Mouse (Mus musculus) cerebellum, adult 2 months (tissue): ENCODE results near the gene Ppfia4. TPM values are rescaled to one million over a fixed set of nuclear protein-coding genes. Genes with fewer than 3 reads are reported as not detected.

Source experiments
- DNase-seq, 2 experiments: peaks; one replicate each; pipeline ENCODE4 v3.0.0; 2021
- H3K27ac ChIP-seq: fragments of 200-500 bp; 2 replicates; pipeline ENCODE4 v1.5.1; 2012; ENCODE audit warnings: low read length, control low read depth, inconsistent platforms; ENCODE audit not compliant: insufficient read depth
- H3K27me3 ChIP-seq: fragments of 200-500 bp; 2 replicates; pipeline ENCODE4 v1.6.1; 2012; ENCODE audit warnings: inconsistent platforms, mild to moderate bottlenecking, low read length, moderate library complexity; ENCODE audit not compliant: control insufficient read depth, insufficient read depth
- H3K4me1 ChIP-seq: fragments of 200-500 bp; 2 replicates; pipeline ENCODE4 v1.6.1; 2011; ENCODE audit warnings: low read length; ENCODE audit not compliant: control insufficient read depth, insufficient read depth
- H3K4me3 ChIP-seq: fragments of 200-500 bp; replicated peaks from 2 replicates; pipeline ENCODE3; 2011; ENCODE audit warnings: mild to moderate bottlenecking, low read depth, low read length, control low read depth; ENCODE audit not compliant: insufficient read depth
- CTCF ChIP-seq: fragments of 200-500 bp; IDR thresholded peaks from 2 replicates; pipeline ENCODE4 v1.5.1; 2011; ENCODE audit warnings: low read depth, mild to moderate bottlenecking, control low read depth, low read length, moderate library complexity, borderline replicate concordance; ENCODE audit not compliant: insufficient read depth
- POLR2A ChIP-seq: fragments of 200-500 bp; IDR thresholded peaks from 2 replicates; pipeline ENCODE4 v1.6.1; 2011; ENCODE audit warnings: low read length, control low read depth, borderline replicate concordance; ENCODE audit not compliant: insufficient read depth
- WGBS: fragments of 180-500 bp; shearing (Covaris S2); methylation state at CpG from one replicate; pipeline ENCODE4 v1.1.7; 2018; 5-methylcytosine and 5-hydroxymethylcytosine counted together
- polyA plus RNA-seq: library from polyadenylated mRNA; depleted of rRNA; stranded (reverse); fragments of >200 nt; gene quantifications from 2 replicates; pipeline ENCODE4 v1.2.3, GENCODE M21; 2012

Ppfia4 gene
- polyA plus RNA-seq, 1 experiment, result 192 TPM

- H3K4me3 ChIP-seq, result no peak overlapping the region
- H3K4me1 ChIP-seq, result peaks cover 9% of the 10 kb centered on the region
- TF ChIP-seq POLR2A (no peak), CTCF (no peak)
- WGBS, result 37% methylated on average over 1 of the region's 1 CpGs
- no peak for DNase-seq
- no peaks in the 10 kb centered on the region for H3K27me3 ChIP-seq
- no peak overlapping the region for H3K27ac ChIP-seq
Observed at GRCm38 (mm10) chr1:134283108-134283507, 49.6 kb downstream of the Ppfia4 start.

GRCm38 (mm10) chr1:134282342-134282741, 50.4 kb downstream of the Ppfia4 start:
- H3K4me1 ChIP-seq, result peaks cover 13% of the 10 kb centered on the region
- H3K4me3 ChIP-seq, result no peak overlapping the region
- WGBS, result 96% methylated on average over 3 of the region's 3 CpGs
- no peak for DNase-seq
- TF ChIP-seq CTCF (no peak), POLR2A (no peak)
- H3K27ac ChIP-seq, result no peak overlapping the region
- no peaks in the 10 kb centered on the region for H3K27me3 ChIP-seq

- 76% methylated on average over 4 of the region's 4 CpGs for WGBS
- TF ChIP-seq CTCF (peak; percentile 25; the same call in 1 of the 2 replicates), POLR2A (no peak)
Observed at GRCm38 (mm10) chr1:134281563-134281962, 51.2 kb downstream of the Ppfia4 start.

GRCm38 (mm10) chr1:134280174-134280573, 52.6 kb downstream of the Ppfia4 start:
- H3K4me1 ChIP-seq, result peaks cover 32% of the 10 kb centered on the region
- peak in 1 of 2 experiments; percentile 45 for DNase-seq
- no peak for TF ChIP-seq POLR2A
- TF ChIP-seq CTCF, result no peak
- 28% methylated on average over 5 of the region's 5 CpGs for WGBS
- H3K4me3 ChIP-seq, result no peak overlapping the region
- no peaks in the 10 kb centered on the region for H3K27me3 ChIP-seq
- H3K27ac ChIP-seq, result no peak overlapping the region

More at GRCm38 (mm10) chr1:134281563-134281962, 51.2 kb downstream of the Ppfia4 start:
- Histone ChIP-seq H3K4me3 (no peak overlapping the region), H3K27me3 (no peaks in the 10 kb centered on the region), H3K27ac (no peak overlapping the region), H3K4me1 (peaks cover 18% of the 10 kb centered on the region)
- DNase-seq, result no peak

- TF ChIP-seq POLR2A, result no peak
- no peak for TF ChIP-seq CTCF
- peak overlapping the region; percentile 95 for H3K27ac ChIP-seq
- DNase-seq, result peak in 1 of 2 experiments; percentile 18
Observed at GRCm38 (mm10) chr1:134276823-134277222, 55.9 kb downstream of the Ppfia4 start.

GRCm38 (mm10) chr1:134275616-134276464, 56.9 kb downstream of the Ppfia4 start:
- Histone ChIP-seq H3K4me1 (peaks cover 59% of the 10 kb centered on the region), H3K4me3 (no peak overlapping the region), H3K27me3 (no peaks in the 10 kb centered on the region), H3K27ac (peak overlapping the region; percentile 95)
- WGBS, result 9% methylated on average over 13 of the region's 13 CpGs
- TF ChIP-seq CTCF (no peak), POLR2A (peak; percentile 22; the same call in 1 of the 2 replicates)
- DNase-seq, result peak; percentile 89 to 90

More at GRCm38 (mm10) chr1:134276823-134277222, 55.9 kb downstream of the Ppfia4 start:
- Histone ChIP-seq H3K4me3 (no peak overlapping the region), H3K27me3 (no peaks in the 10 kb centered on the region), H3K4me1 (peaks cover 59% of the 10 kb centered on the region)
- WGBS, result 78% methylated on average over 7 of the region's 7 CpGs

GRCm38 (mm10) chr1:134274483-134274920, 58.2 kb downstream of the Ppfia4 start:
- DNase-seq, result peak; percentile 92 to 94
- H3K4me3 ChIP-seq, result no peak overlapping the region
- 14% methylated on average over 7 of the region's 7 CpGs for WGBS

More at GRCm38 (mm10) chr1:134274483-134274920, 58.2 kb downstream of the Ppfia4 start:
- no peak for TF ChIP-seq CTCF
- no peak for TF ChIP-seq POLR2A
- H3K4me1 ChIP-seq, result peaks cover 56% of the 10 kb centered on the region
- no peaks in the 10 kb centered on the region for H3K27me3 ChIP-seq
- H3K27ac ChIP-seq, result peak overlapping the region; percentile 95
